Mouse (Mus musculus): ENCODE results near the gene Sugct. TPM values are rescaled to one million over a fixed set of nuclear protein-coding genes. Genes with fewer than 3 reads are reported as not detected.

Gene Sugct
- polyA plus RNA-seq, 1 experiment from 2014 or later, result 6.6 TPM

DNA sequence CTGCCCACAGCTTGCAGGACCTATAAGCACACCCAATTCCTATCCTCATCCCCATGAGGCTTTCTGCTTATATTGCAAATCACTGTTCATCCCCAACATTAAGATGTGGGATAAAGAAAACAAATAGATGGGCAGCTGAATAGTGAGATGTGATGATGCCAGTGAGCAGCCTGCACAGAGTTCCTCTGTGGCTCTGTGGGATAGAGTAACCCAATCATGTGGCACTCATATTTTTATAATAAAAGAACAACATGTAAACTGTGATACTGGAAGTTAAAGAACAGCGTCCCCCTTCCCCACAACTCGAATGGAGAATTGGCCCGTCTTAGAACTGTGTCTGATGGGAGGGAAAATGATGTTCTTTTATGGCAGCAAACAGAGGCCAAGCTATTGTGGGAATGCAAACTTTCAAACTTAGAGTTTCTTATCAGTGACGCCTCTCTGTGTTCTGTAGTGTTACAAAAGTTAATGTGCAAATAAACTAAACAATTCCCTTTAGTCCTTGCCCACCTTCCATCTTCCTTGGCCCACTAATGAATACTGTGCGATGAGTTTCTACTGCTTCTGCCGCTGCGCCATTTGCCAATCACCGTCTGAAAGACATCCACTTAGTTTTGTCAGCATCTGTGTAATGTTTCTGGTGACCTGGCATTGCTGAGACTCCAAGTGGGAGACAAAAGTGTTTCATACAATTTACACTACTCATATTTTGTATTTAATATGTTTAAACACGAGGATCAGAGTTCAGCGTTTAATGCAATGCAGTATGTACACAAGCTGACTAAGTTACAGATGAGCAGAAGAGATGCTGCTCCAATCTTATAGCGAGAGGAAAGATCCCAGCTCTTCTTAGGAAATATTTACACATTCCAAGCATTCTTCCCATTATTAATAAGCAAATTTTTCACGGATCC lies 756.5 kb downstream of the Sugct start:
- peak overlapping the region; percentile 75 for H3K27ac ChIP-seq
- 65% methylated on average over 12 of the region's 12 CpGs for WGBS
- H3K4me2 ChIP-seq, result no peak overlapping the region

DNA sequence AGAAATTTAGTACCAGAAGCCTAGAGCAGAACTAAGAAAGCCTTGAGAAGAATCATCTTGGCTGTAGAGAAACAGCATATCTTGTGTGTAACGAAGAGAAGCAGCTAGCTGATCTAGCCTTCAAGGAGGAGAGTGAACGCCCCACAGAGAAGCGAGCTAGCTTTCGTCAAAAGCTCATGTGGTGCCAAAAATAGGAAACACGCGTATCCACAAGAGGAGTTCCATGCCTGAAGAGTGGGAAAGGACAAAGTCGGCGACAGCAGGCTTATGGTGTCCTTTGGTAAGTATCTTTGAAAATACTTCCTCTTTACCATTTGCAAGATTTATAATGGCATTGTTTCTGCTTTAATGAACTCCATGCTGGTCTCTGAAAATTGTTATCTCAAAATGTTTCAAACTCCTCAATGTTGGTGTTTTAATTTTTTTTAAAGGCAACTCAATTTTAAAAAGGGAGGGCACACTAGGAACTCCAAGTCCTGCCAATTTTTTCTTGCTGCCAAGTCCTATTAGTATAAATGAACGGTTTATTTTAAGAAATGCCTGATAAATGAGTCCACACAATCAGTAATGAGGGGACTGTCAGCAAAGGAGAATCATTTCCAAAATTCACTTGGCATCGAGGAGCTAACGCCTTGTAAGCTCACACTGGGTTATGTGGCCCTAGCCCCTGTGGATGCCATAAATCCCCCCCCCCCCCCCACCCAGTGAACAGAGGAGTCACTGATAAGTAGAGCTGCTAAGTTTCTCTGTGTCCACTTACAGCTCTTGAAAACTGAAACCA lies 757.7 kb downstream of the Sugct start:
- Histone ChIP-seq H3K4me3 (no peak overlapping the region), H3K36me3 (no peaks in the 10 kb centered on the region), H3K9ac (no peak overlapping the region), H3K27ac (peak overlapping the region; percentile 75), H3K9me3 (replicated peaks) (no peaks in the 10 kb centered on the region), H3K4me2 (peak overlapping the region; percentile 29; the same call in 1 of the 2 replicates), H3K27me3 (no peaks in the 10 kb centered on the region), H3K4me1 (replicated peaks) (peaks cover 26% of the 10 kb centered on the region)
- peak; percentile 76 for ATAC-seq (replicated peaks; ENCODE audit: insufficient number of reproducible peaks, insufficient read depth, low FRiP score, low read depth)
- 25% methylated on average over 11 of the region's 11 CpGs for WGBS

More for the DNA sequence above, 756.5 kb downstream of the Sugct start:
- Histone ChIP-seq H3K9ac (no peak overlapping the region), H3K4me3 (no peak overlapping the region), H3K27me3 (no peaks in the 10 kb centered on the region), H3K9me3 (replicated peaks) (no peaks in the 10 kb centered on the region), H3K36me3 (no peaks in the 10 kb centered on the region), H3K4me1 (replicated peaks) (peaks cover 26% of the 10 kb centered on the region)
- no peak for ATAC-seq (replicated peaks; ENCODE audit: insufficient number of reproducible peaks, insufficient read depth, low FRiP score, low read depth)

DNA sequence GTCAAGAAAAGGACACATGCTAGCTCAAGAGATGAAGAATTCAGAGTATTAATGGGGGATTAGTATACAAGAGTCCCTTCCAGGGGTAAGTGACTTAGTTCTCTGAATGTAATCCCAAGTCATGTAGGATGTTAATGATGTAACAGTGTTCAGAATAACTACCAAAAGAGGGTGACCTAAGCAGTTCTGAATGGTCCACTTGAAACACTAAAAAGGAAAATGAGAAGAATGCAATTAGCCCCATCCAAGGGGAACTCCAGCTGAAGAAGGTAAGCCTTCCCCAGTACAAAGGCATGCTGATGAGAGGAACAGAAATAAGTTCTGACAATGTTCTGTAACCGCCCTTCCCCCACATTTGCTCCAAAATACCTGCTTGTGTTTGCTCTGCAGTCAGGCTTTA lies 760.3 kb downstream of the Sugct start:
- WGBS, result 55% methylated on average over 1 of the region's 1 CpGs
- H3K9me3 ChIP-seq (replicated peaks), result no peaks in the 10 kb centered on the region
- no peak overlapping the region for H3K9ac ChIP-seq
- peak; percentile 77 for ATAC-seq (replicated peaks; ENCODE audit: insufficient number of reproducible peaks, insufficient read depth, low FRiP score, low read depth)
- no peaks in the 10 kb centered on the region for H3K27me3 ChIP-seq
- no peak overlapping the region for H3K4me2 ChIP-seq
- peak overlapping the region; percentile 63; the same call in 1 of the 2 replicates for H3K27ac ChIP-seq
- peaks cover 26% of the 10 kb centered on the region for H3K4me1 ChIP-seq (replicated peaks)
- H3K36me3 ChIP-seq, result no peaks in the 10 kb centered on the region
- H3K4me3 ChIP-seq, result no peak overlapping the region

DNA sequence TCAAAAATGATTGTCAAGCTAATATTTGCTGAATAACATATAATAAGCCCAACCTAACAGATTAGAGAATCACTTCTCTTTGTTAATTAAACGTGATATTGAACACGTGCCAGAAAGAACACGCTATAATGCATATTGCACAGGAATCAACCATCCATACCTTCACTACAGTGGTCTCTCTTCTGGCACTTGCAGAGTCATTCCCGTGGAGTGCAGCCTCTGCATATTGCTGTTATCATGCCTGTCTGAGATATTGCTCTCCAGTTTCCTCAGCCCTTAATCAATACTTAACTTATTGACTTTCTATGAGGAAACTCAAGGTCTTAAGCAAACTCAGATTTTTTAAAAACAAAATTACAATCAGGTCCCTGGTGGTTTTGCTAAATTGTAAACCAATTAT lies 761.8 kb downstream of the Sugct start:
- Histone ChIP-seq H3K9me3 (replicated peaks) (no peaks in the 10 kb centered on the region), H3K27me3 (no peaks in the 10 kb centered on the region), H3K4me1 (replicated peaks) (peaks cover 22% of the 10 kb centered on the region), H3K36me3 (no peaks in the 10 kb centered on the region), H3K9ac (no peak overlapping the region), H3K4me2 (no peak overlapping the region), H3K27ac (no peak overlapping the region), H3K4me3 (no peak overlapping the region)
- ATAC-seq (replicated peaks; ENCODE audit: insufficient number of reproducible peaks, insufficient read depth, low FRiP score, low read depth), result no peak
- 84% methylated on average over 4 of the region's 4 CpGs for WGBS

DNA sequence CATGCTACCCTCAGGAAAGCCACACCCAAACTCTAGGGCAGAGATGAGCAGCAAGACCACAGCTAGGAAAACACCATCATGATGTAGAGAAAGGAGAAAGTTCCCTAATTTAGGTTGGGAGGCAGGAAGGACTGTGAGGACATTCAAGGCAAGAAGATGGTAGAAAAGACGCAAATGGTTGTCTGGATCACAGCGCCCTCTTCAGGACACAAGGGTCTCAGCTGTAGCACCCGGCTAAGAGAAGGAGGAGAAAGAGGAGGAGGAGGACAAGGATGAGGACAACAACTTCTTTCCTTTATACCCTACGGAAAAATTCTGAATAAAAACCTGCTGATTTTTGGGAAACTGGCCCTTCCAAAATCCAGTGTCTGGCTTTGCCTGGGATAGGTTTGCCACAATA lies 774.0 kb downstream of the Sugct start:
- H3K9ac ChIP-seq, result no peak overlapping the region
- H3K9me3 ChIP-seq (replicated peaks), result no peaks in the 10 kb centered on the region
- H3K27ac ChIP-seq, result no peak overlapping the region
- no peak for ATAC-seq (replicated peaks; ENCODE audit: insufficient number of reproducible peaks, insufficient read depth, low FRiP score, low read depth)
- 37% methylated on average over 4 of the region's 4 CpGs for WGBS
- no peak overlapping the region for H3K4me2 ChIP-seq
- H3K4me1 ChIP-seq (replicated peaks), result no peaks in the 10 kb centered on the region
- H3K27me3 ChIP-seq, result no peaks in the 10 kb centered on the region
- no peaks in the 10 kb centered on the region for H3K36me3 ChIP-seq
- no peak overlapping the region for H3K4me3 ChIP-seq

DNA sequence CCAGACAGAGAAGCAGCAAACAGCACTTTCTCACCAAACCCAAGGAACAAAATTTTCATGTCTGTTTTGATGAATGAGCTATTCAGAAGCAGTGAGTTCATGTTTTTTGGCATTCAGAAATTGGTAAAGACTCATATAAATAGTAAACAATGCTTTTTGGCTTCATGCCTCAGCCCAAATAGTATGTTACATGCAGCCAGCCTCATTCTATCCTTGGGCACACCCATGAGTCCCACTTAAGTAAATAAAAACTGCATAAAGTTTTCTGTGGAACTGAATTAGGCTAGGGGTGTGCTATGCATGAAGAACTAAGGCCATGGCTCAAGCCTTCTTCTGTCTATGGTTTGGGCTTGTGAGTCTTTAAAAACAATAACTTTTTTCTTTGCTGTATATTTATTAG lies 779.7 kb downstream of the Sugct start:
- H3K27me3 ChIP-seq, result no peaks in the 10 kb centered on the region
- no peak overlapping the region for H3K4me2 ChIP-seq
- no peak overlapping the region for H3K4me3 ChIP-seq
- H3K9ac ChIP-seq, result no peak overlapping the region
- H3K4me1 ChIP-seq (replicated peaks), result no peaks in the 10 kb centered on the region
- H3K27ac ChIP-seq, result no peak overlapping the region
- H3K36me3 ChIP-seq, result no peaks in the 10 kb centered on the region
- H3K9me3 ChIP-seq (replicated peaks), result no peaks in the 10 kb centered on the region
- ATAC-seq (replicated peaks; ENCODE audit: insufficient number of reproducible peaks, insufficient read depth, low FRiP score, low read depth), result no peak

DNA sequence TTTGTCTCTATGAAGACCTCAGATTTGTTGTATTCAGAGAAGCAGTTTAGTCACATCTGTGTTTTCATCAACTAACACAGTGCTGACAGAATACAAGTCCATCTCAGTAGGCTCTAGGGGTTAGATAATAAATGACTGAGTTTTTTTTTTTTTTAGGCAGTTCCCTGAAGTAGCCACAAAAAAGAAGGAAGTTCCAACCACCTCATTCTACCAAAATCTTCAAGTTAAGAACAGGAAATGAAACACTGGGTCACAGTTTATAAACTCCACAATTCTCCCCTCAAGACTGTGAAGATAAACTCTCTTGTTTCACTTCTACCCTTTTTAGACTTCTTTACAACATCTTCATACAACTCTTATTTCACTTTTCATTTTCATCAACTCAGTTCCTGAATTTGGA lies 783.1 kb downstream of the Sugct start:
- ATAC-seq (replicated peaks; ENCODE audit: insufficient number of reproducible peaks, insufficient read depth, low FRiP score, low read depth), result no peak
- Histone ChIP-seq H3K9me3 (replicated peaks) (no peaks in the 10 kb centered on the region), H3K4me2 (no peak overlapping the region), H3K27me3 (no peaks in the 10 kb centered on the region), H3K36me3 (no peaks in the 10 kb centered on the region), H3K4me3 (no peak overlapping the region), H3K4me1 (replicated peaks) (no peaks in the 10 kb centered on the region), H3K27ac (no peak overlapping the region), H3K9ac (no peak overlapping the region)

DNA sequence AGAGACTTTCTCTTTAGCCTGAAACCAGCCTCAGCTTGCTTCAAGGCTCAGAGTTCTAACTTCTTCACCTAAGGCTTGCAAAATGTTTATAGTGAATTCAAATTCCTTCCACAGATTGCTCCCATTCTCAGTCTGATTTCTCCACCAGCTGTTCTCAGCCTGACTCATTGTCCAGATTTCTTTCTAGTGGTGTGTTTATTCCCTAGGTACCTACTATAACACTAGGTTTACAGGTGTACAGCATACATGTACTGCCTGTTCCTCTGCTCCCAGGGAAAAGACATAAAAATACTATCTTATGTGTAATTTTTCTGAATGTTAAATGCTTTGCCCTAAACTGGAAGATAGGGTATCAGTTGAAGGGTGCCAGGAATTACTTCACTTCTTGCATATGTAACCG lies 788.4 kb downstream of the Sugct start:
- 66% methylated on average over 1 of the region's 1 CpGs for WGBS
- H3K36me3 ChIP-seq, result no peaks in the 10 kb centered on the region
- no peak for ATAC-seq (replicated peaks; ENCODE audit: insufficient number of reproducible peaks, insufficient read depth, low FRiP score, low read depth)
- H3K9ac ChIP-seq, result no peak overlapping the region
- no peak overlapping the region for H3K4me2 ChIP-seq
- no peak overlapping the region for H3K27ac ChIP-seq
- no peak overlapping the region for H3K4me3 ChIP-seq
- H3K27me3 ChIP-seq, result no peaks in the 10 kb centered on the region
- no peaks in the 10 kb centered on the region for H3K4me1 ChIP-seq (replicated peaks)
- no peaks in the 10 kb centered on the region for H3K9me3 ChIP-seq (replicated peaks)

DNA sequence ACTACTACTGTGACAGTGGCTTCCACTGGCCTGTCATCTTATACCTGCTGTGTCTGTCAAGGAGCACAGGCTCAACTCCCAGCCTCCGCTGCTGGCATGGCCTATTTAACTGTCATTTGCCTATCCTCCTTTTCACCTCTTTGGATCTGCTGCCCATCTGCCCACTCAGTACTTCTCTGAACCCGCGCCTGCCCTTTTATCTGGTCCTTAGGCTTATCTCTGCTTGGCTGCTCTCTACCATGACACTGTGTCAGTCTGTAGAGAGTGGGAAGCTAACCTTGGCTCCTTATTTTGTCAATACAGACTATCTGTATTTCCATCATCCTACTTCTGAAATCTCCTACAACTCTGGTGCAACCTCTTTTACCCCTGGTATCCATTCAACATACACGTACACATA lies 793.9 kb downstream of the Sugct start:
- Histone ChIP-seq H3K9ac (no peak overlapping the region), H3K4me1 (replicated peaks) (no peaks in the 10 kb centered on the region), H3K4me3 (no peak overlapping the region), H3K27ac (no peak overlapping the region), H3K36me3 (no peaks in the 10 kb centered on the region), H3K27me3 (no peaks in the 10 kb centered on the region), H3K9me3 (replicated peaks) (no peaks in the 10 kb centered on the region), H3K4me2 (no peak overlapping the region)
- WGBS, result 58% methylated on average over 4 of the region's 4 CpGs
- ATAC-seq (replicated peaks; ENCODE audit: insufficient number of reproducible peaks, insufficient read depth, low FRiP score, low read depth), result no peak

DNA sequence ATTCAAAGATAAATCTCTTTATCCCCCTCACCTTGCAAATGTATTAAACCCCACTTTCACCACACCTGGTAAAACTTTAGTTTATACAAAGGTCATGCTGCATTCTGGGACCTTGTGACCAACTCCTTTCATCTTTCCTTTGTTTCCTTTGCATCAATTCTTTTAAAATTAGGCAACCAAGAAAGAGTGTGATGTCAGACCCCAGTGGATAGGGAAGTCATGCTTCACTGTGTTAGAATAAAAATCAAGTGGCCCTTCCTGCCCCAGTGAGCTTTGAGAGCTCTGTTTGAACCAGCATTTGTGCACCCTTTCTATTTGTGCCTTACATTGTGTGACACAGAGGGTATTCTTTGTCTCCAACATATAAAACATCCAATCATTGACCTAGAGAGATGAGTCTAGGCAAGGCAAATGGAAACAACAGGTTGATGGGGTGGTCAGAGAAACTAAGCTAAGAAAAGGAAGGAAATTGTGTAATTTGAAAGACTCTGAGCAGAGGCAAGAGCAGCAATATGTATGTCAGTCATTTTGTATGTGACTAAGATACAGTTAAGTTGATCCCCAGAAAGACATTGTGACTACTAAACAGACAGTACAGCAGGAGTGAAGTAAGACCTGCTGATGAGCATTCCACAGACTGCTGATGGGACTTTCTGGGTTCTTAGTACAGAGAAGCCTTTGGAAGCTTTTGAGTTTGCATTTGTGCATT lies 797.1 kb downstream of the Sugct start:
- Histone ChIP-seq H3K9me3 (replicated peaks) (no peaks in the 10 kb centered on the region), H3K4me2 (no peak overlapping the region), H3K4me1 (replicated peaks) (no peaks in the 10 kb centered on the region), H3K9ac (no peak overlapping the region), H3K4me3 (no peak overlapping the region), H3K27ac (no peak overlapping the region), H3K36me3 (no peaks in the 10 kb centered on the region), H3K27me3 (no peaks in the 10 kb centered on the region)
- ATAC-seq (replicated peaks; ENCODE audit: insufficient number of reproducible peaks, insufficient read depth, low FRiP score, low read depth), result no peak

DNA sequence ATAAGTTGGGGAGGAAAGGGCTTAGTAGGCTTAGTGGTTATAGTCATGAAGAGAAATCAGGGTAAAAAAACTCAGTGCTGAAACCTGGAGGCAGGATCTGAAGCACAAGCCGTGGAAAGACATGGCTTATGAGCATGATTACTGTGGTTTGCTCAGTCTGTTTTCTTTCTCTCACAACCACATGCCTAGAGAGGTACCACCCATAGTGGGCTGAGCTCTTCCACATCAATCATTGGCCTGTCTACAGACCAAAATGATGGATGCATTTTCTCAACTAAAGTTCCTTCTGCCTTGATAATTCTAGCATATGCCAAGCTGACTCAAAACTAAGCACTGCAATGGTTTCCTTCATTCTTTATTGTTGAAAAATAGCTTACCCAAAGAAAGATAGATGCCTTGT lies 817.3 kb downstream of the Sugct start:
- no peaks in the 10 kb centered on the region for H3K27me3 ChIP-seq
- ATAC-seq (replicated peaks; ENCODE audit: insufficient number of reproducible peaks, insufficient read depth, low FRiP score, low read depth), result no peak
- H3K36me3 ChIP-seq, result no peaks in the 10 kb centered on the region
- no peak overlapping the region for H3K27ac ChIP-seq
- H3K4me2 ChIP-seq, result no peak overlapping the region
- H3K9me3 ChIP-seq (replicated peaks), result no peaks in the 10 kb centered on the region
- H3K9ac ChIP-seq, result no peak overlapping the region
- H3K4me3 ChIP-seq, result no peak overlapping the region
- H3K4me1 ChIP-seq (replicated peaks), result no peaks in the 10 kb centered on the region
- 73% methylated on average over 1 of the region's 1 CpGs for WGBS
